Mouse (Mus musculus): ENCODE results near the gene Kcnma1. TPM values are rescaled to one million over a fixed set of nuclear protein-coding genes. Genes with fewer than 3 reads are reported as not detected.

The Kcnma1 gene
- polyA plus RNA-seq, 3 experiments from 2014 or later: not detected

DNA sequence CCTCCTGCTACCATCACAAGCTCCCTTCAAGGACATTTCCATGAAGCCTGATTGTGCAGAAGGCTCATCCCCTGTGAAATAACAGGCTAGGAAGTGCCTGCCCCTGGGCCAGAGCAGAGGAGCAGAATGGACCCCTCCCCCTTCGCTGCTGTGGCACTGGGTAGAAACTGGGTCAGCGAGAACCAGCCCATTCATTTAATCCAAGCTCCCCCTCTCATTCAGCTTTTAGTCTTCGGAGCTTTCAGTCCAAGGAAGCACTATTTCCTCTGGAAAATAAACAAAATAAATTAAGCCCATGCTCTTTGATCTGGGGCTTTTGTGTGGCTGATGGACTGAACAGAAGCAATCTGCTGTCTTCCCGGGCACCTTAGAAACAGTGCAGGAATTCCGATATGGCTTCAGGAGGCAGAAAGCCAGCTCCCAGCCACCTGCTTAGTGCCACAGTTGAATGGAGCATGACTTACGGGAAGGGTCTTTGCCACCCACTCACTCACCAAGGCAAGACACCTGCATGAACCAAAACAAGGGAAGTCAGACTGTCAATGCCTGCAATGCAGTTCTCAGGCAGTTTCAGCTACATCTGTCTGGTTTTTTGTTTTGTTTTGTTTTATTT lies 165.7 kb downstream of the Kcnma1 start:
- no peak for ATAC-seq

DNA sequence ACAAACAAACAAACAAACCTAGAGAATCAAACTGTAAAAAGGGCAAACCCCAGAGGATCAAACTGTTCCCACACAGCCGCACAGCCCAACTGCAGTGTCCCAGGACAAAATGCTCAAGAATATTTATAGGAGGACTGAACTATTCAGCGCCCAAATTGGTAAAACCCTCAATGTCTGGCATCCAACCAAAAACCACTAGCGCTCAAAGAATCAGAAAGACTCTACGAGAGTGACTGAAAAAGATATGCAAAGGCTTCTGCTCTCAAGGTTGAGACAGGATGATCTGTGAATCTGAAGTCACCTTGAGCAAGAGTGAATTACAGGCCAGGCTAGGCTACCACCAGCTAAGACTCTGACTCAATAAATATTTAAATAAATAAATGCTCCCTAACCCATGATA lies 167.6 kb downstream of the Kcnma1 start:
- no peak for ATAC-seq

DNA sequence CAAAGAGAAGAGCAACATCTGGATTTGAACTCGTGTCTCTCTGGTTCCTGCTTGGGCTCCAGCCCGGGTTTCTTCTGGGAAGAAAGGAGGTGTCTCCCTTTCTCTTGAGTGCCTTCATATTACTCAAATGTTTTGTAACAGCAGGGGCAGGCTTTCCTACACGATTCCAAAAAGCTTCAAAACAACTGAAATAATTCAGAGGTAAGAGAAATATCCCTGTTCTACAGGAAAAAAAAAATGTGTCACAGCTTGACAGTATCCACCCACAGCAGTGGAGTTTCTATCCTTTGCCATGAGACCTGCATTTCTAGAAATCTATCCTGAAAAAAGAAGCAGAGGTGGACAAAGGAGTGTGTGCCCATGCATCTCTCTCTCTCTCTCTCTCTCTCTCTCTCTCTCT lies 172.3 kb downstream of the Kcnma1 start:
- ATAC-seq: no peak

DNA sequence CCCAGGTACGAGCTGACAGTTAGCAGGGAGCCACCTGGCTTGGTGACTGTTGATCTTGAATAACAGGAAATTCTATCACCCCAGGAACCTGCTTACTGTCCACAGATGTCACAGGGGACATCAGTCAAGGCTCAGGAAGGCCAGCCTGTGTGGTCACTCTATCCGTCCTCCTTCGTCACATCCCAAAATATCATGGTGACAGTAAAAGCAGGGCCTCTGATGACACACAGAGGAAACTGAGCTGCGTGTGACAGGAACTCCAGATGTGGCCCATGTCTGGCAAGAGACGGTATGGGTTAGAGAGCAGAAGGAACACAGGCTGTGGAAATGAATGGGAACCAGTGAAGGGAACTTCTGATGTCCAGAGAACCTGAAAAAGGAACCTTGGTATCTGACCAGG lies 174.7 kb downstream of the Kcnma1 start:
- no peak for ATAC-seq

DNA sequence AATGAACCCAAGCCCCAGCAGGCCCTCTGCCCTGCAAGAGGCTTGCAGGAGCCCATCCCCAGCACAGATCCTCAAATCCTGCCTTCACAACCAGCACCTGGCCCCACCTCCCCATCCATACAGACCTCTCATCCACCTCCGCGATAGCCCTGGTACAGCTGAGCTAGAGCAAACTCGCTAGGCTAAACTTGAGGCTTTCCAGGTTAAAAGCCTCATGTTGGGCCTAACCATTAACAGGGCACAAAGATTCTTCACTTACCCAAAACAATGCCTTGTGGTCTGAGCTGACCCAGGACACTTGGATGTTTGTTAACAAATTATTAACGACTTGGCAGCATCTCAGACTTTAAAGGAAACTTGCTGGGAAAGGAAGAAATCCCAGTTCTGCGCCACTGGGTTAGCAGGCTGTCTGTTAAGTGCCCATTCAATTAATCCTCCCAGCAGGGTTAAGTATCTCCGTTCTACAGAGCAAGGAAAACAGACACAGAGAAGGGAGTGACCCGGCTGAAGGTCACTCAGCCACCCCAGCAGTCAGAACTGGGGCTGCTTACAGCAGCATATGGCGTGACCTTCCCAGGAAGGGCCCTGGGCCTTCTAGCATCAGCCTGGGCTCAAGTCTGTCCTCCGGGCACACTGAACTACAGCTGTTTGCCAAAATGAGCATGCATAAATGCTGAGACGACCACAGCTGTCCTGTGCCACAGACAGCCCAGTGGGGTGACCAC lies 178.7 kb downstream of the Kcnma1 start:
- no peak for ATAC-seq

DNA sequence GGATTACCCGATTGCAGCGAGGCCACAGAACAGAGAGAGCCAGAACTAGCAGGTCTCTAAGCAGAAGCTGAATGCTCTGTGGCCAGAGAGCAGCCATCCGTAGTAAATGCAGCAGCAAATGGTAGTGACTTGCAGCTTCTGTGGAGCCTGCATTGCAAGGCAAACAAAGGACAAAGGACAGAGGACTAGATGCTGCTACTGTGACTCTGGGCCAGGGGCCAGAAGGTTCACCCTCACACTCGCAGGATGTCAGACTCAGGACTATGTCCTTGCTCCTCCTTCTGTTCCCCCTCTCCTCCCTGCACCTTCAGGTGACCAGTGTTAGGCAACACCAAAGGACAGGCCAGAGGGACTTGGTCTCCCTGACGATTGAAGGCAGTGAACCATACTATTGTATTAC lies 183.0 kb downstream of the Kcnma1 start:
- no peak for ATAC-seq

DNA sequence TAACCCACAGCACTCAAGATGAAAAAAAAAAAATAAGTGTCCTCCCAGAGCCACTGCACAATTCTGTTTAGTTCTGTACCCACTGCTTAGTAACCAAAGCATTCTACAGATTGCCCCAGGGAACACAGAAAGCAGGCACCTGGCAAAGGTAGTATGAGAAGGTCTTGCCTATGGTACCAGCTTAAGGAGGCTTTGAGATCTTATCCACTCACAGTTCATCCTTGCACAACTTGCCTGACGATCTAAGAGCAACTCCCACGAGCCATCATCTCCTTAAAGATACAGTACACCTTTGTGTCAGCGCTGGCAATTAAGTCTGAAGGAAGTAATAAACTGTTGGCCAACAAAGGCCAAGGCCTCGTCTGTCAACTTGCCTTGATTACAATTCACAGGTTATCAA lies 184.0 kb downstream of the Kcnma1 start:
- ATAC-seq: no peak

DNA sequence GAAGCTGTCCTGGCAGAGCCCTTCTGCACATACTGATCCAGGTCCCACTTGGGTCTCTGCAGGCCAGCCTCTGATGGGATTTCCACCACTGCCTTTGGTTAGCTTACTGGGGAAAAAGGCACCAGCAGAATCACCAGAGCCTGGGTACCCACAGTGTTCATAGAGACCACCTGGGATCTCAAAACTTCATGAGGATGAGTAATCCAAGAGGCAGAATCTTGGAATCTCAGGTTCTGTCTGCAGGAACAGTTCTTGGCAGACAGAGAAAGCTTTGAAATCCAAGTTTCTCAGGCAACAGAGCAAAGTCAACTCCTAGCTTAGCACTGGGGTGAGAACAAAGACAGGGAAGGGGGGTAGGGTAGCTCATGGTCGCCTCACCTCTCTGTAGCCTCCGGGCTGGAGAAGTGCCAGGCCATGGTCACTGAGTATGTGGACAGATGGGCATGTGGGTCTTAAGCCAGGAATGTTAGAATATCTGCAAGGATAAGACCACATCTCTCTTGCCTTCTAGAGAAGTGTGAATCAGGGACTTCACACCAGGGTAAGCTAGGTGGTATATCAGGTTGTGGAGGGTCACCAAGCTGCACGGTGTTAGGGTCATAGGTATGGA lies 185.5 kb downstream of the Kcnma1 start:
- no peak for ATAC-seq

DNA sequence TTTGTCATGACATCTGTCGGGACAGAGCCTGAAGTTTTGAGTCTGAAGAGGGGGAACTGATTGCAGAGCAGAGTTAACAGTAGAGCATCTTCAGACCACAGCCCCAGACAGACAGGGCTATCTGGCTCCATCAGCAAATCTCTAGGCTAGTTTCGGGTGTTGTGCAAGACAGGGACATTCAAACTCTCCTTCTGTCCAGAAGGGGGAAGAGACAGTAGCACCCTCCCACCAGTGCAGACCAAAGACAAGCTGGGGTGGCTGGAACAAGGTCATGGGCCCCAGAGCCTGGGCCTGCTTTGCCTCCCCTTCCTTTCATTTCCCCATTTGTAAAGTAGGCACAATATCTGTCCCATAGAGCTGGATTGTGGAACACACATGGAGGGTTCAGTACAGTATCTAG lies 189.4 kb downstream of the Kcnma1 start:
- no peak for ATAC-seq

DNA sequence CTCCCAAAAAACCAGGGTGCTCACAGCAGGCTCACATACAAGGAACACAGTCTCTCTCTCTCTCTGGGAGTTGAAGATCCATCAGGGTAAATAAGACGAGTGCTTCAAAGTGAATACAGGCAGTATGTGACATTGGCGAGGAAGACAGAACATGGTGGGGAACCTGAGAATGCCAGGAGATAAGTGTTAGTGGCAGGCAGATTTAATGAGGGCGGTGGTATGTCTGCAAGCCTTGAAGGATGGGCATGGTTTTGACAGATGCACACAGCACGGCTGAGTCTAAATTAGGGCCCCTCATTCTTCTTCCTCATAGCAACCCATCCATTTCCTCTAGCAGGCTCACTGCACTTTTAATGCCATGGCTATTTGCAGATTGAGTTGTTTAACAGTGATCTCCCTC lies 190.0 kb downstream of the Kcnma1 start:
- no peak for ATAC-seq

DNA sequence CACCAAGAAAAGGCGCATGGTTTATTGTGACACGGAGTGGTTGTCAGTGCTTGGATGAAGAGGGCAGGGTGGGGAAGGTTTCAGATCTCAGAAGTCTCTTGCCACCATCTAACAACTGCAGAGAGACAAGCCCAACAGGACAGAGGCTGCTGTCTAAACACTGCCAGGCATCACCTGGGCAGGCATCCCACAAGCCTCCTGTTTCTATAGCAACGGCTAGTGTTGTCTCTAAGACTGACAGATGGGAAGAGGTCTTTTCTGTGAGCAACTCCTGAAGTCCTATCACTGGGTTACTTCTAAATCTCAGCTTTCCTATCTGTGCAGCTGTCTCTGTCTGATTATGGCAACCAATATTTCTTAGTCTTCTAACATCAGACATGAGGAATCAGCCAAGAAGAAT lies 196.7 kb downstream of the Kcnma1 start:
- no peak for ATAC-seq

DNA sequence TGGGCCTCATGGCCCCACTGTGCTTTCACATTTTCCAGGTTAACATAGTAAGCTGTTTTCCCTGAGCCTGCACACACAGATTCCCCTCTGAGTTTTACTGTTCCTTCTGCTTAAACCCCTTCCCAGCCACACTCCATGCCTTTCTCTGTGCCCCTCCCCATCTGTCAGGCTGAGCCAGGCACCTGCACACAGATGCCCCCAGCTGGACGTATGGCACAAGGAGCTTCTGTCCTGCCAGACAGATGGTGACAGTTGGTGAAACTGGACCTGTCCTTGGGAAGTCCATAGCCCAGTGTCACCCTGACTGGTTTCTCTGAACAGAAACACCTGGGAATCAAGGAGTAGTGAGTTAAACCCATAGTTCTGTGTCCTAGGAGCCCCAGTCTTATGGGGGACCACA lies 204.2 kb downstream of the Kcnma1 start:
- ATAC-seq: no peak

DNA sequence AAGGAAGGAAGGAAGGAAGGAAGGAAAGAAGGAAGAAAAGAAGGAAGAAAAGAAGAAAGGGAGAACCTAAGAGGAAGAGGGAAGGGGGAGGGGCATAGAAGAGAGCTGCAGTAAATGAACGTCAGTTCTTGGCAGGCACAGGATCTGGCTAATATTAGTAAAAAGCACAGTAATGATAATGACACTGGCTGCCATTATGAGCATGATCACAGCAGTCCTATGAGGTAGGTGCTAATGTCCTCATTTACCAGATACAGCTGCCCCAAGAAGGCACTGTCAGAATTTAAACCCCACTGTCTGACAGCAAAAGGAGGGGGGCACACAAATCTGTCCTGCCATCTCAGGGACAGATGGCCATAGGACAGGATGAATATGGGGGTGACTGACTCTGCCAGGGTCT lies 205.2 kb downstream of the Kcnma1 start:
- no peak for ATAC-seq

DNA sequence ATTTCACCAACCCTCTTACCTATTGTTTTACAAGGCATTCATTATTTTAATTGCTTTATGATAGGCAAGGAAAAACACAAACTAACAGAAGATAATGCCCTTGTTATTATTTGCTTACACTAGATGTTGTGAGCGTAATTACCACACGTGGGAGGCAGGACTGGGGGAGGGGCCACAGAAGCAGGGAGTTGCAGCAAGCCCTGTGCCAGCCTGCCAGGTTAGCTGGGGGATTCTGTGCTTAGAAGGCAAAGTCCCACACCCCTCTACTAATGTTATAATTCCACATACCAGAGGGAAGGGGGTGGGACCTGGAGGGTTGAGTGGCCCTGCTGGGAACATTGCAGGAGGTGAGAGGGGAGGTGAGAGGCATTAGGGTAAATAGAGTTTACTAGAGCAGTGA lies 207.9 kb downstream of the Kcnma1 start:
- ATAC-seq: no peak

DNA sequence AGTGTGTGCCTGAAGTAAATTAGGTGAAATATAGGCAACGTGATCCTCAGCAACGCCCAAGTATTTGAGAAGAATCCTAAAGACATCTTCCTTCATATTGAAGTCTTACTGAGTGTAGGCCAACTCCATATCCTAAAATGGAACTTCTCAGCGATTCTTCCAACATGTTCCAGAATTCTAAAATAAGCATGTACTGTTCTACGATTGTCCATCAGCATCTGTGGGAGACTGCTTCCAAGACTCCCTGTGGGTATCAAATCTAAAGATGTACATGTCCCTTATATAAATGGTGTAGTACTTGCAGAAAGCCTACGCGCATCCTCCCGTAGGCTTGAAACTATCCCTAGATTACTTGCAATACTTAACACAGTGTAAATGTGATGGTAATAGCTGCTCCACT lies 217.4 kb downstream of the Kcnma1 start:
- no peak for ATAC-seq

DNA sequence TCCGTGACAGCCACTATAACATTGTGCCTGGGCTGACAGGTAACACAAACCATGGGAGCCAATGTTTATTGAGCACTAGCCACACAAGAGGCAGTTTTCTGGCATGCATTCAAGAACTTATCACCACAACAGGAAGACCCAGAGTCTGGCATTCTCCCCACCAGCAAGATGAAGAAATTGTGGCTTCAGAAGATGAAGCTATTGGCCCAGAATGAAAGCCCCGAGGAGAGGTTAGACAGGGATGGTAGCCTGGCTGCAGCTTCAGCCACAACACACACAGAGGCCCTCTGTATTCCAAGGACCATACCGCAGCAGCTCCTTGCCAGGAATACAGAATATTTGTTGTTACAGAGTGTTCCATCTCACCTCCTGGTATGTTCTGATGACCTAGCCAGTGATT lies 221.6 kb downstream of the Kcnma1 start:
- ATAC-seq: no peak

DNA sequence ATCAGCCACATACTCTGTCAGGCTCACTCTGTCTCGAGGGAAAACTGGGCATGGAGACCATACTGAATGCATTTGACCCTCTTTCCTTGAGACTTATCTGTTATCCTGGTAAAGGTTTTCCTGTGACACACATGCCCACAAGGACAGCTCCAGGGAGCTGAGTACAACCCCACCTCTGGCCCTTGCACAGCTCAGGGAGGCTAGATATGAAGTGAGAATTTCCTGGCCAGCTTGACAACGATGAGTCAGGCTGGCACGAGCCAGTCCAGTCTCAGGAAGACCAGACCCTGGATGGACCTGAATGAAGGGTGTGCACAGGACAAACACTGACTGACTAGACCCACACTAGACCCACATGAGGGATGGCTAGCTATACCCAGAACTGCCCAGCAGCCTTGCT lies 222.2 kb downstream of the Kcnma1 start:
- ATAC-seq: no peak

DNA sequence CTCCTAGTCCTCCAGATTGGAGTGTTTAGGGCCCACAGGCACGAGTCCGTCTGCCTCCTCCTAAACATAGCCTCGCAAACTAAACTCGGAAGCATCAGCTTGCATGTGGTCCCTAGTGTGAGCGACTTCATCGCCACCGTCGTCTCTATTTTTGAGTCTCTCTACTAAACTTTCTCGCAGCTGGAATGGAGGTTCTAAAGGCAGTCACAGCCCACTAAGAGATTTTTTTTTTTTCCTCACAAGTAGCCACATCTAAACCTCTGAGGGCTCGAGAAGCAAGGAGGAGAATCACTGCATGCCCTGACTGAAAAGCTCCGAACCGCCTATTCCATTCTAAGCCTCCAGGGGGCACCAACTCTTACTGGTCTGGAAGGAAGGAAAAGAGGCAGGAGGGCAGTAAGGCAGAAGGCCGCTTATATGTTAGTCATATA lies 223.0 kb downstream of the Kcnma1 start:
- no peak for ATAC-seq

DNA sequence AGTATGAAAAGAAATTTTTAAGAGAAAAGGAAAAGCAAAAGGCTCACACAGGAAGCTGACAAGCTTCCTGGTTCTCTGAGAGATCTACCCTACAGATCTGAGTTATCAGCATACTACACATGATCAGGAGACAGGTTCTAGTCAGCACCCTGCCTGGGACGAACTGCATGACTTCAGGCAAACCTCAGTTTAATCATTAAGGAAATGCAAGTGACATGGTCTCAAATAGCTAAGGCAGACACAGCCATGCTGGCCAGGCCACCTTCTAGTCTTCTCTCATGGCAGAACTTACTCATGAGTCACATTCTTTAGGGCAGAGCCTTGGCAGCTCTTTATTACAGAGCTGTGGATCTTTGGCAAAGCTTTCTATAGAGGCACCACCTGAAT lies 227.6 kb downstream of the Kcnma1 start:
- no peak for ATAC-seq

DNA sequence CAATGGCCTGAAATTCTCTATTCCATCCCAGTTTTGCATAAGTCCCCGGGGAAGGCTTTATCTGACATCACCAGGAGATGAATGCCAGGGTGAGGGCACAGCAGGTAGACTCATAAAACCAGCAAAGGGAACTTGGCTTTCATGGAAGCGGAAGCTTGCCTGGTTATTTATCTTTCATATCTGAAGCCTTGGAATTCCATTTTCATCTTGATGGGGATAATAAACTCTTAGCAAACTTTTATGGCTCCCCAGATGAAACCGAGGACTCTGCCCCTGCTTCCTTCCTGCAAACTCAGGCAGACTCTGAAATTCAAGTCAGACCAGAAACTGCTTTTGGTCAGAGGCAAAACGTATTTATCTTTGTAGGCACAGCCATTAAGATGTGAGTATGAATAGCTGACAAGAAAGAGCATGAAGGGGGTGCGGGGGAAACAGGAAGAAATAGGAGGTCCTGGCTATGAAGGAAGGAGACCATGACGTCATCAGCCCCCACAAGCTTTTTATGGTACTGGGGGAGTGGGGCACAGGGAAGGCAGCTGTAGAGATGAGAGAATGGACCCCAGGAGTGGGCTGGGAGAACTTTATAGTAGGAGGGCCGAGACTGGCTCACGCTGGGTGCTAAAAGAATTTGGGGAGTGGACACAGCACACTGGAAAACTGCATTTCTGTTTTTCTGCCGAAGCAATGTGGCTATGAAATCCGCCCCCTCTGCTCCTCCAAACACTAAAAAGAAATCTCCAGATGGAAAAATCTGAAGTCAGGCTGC lies 228.2 kb downstream of the Kcnma1 start:
- no peak for ATAC-seq

DNA sequence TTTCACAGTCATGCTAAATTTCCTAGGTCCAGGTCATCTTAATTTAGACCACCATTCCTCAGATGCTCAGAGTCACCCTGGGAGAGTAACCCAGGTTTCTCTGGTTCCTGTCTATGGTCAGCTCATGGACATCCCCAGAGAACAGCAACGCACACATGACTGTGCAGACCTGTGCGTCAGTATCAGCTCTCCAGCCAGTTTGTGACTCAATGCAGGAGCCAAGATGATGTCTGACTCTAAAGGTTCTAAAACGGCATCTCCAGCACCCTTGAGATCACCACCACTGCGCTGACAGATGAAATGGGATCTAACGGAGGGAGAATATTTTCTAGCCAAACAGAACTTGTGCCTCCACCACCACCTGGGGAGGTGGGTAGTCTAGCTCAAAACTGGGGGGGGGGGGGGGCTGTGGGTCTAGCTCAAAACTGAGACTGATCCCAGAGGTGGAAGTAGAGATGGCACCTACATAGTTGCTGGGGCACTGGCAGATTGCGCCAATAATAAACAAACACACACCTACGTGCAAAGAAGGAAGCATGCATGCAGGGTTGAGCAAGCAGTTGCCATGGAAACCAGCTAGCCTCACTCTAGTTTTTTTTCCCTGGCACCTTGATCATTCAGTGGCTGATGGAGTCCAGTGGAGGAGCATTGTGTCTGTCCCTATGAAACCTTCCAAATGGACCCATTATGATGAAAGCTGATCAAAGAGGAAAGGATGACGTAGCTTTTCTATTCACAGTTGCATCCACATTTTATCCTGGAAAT lies 231.3 kb downstream of the Kcnma1 start:
- no peak for ATAC-seq

DNA sequence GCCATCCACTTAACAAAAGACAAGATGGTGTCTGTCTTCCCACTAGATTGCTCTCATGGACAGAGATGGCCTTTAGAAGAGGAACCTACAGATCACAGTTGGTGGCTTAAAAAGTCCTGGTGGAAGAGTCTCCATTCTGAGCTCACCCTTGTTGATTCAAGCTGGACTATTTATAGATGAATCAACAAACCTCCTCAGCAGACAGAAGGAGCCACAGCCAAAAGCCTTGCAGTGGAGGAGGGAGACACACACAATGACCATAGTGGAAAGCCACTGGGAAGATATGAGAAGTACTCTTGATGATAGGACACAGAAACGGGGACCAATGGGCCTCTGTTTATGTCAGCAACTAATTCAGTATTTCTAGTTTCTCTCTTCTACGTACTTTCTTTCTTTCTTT lies 239.7 kb downstream of the Kcnma1 start:
- ATAC-seq: no peak

DNA sequence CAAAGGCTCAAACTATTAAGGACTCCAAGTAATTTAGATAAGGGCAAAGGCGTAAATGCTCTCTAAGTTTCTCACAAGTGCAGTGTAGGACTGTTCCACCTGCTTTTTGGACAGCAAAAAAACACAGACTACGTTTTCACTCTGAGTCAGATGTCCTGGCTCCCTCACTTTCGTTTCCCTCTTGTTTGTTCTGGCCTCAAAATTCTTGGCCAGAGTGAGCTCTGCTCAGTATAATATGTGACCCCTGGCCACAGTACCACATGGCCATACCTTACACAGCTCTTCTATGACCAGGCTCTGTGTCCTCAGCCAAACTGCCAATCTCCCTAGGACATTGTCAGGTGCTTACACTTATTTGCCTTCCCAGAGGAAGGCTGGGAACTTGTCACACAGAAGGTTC lies 241.6 kb downstream of the Kcnma1 start:
- no peak for ATAC-seq
